Mouse (Mus musculus) gastrocnemius, adult 8-10 months (tissue): ENCODE measurements around the gene Taok1. TPM values are rescaled to one million over a fixed set of nuclear protein-coding genes. Genes with fewer than 3 reads are reported as not detected.
A peak's percentile ranks its signal among the peaks of the same experiment; 100 is the strongest.

ENCODE experiments used
- DNase-seq, 2 experiments: peaks; one replicate each; pipeline ENCODE4 v3.0.0; 2022; ENCODE audit warnings: low spot score in 2 of 2
- total RNA-seq, 4 experiments: library from RNA; stranded (reverse); gene quantifications; 2 replicates each; pipeline ENCODE4 v1.2.4; 2022

The Taok1 gene
- total RNA-seq, 4 experiments from 2014 or later: 37.9 to 48.6 (median 40.6) TPM

GRCm38 (mm10) chr11:77508068-77509021, 99.3 kb downstream of the Taok1 start:
- DNase-seq: peak; percentile 74 to 81

GRCm38 (mm10) chr11:77507426-77507825, 100.2 kb downstream of the Taok1 start:
- DNase-seq: no peak

- DNase-seq: no peak
Measured at GRCm38 (mm10) chr11:77506941-77507340, 100.7 kb downstream of the Taok1 start.

GRCm38 (mm10) chr11:77506273-77506672, 101.3 kb downstream of the Taok1 start:
- no peak for DNase-seq

GRCm38 (mm10) chr11:77505291-77505980, 102.2 kb downstream of the Taok1 start:
- no peak for DNase-seq

GRCm38 (mm10) chr11:77504377-77504776, 103.2 kb downstream of the Taok1 start:
- DNase-seq: no peak

- DNase-seq: no peak
Measured at GRCm38 (mm10) chr11:77503511-77503910, 104.1 kb downstream of the Taok1 start.

- DNase-seq: no peak
Measured at GRCm38 (mm10) chr11:77502481-77502880, 105.1 kb downstream of the Taok1 start.

GRCm38 (mm10) chr11:77501971-77502370, 105.6 kb downstream of the Taok1 start:
- no peak for DNase-seq

GRCm38 (mm10) chr11:77501392-77501791, 106.2 kb downstream of the Taok1 start:
- peak; percentile 72 to 80 for DNase-seq

- DNase-seq: no peak
Measured at GRCm38 (mm10) chr11:77500361-77501325, 107.0 kb downstream of the Taok1 start.

- no peak for DNase-seq
Measured at GRCm38 (mm10) chr11:77499354-77499753, 108.3 kb downstream of the Taok1 start.

- no peak for DNase-seq
Measured at GRCm38 (mm10) chr11:77498261-77499139, 109.1 kb downstream of the Taok1 start.

GRCm38 (mm10) chr11:77497851-77498250, 109.8 kb downstream of the Taok1 start:
- DNase-seq: no peak

- no peak for DNase-seq
Measured at GRCm38 (mm10) chr11:77497341-77497756, 110.3 kb downstream of the Taok1 start.

- DNase-seq: no peak
Measured at GRCm38 (mm10) chr11:77495507-77495906, 112.1 kb downstream of the Taok1 start.

- no peak for DNase-seq
Measured at GRCm38 (mm10) chr11:77494782-77495181, 112.8 kb downstream of the Taok1 start.

- no peak for DNase-seq
Measured at GRCm38 (mm10) chr11:77494344-77494676, 113.3 kb downstream of the Taok1 start.

GRCm38 (mm10) chr11:77493512-77494343, 113.9 kb downstream of the Taok1 start, which contains the start of gene Git1:
TSS of gene Git1 (plus strand) at chr11:77493562.
- DNase-seq: no peak
